Mouse (Mus musculus): ENCODE measurements around the gene 1810043G02Rik. TPM values are rescaled to one million over a fixed set of nuclear protein-coding genes. Genes with fewer than 3 reads are reported as not detected.
"Not testable (repeated sequence)": the region's sequence is repeated elsewhere in the genome, so short reads cannot be mapped to it uniquely, and the experiment has no call there.

Gene 1810043G02Rik
- total RNA-seq (2014; rRNA removed; ENCODE audit: low replicate concordance) (14.8 and 48.9 TPM in 2 replicates), polyA plus RNA-seq (2015; fragmentation: Nextera tagmentation; extraction: Ambion mirVana) (18.1 and 18.6 TPM in 2 replicates)

- peak within 1 kb of the TSS; percentile 68 for H3K4me2 ChIP-seq (ENCODE audit: low read depth, low read length)
- no peaks in the 10 kb centered on the region for H3K4me1 ChIP-seq (ENCODE audit: control insufficient read depth, insufficient read depth)
- no peaks in the 10 kb centered on the region for H3K9me3 ChIP-seq (replicated peaks; ENCODE audit: control insufficient read depth, low read length)
- H3K36me3 ChIP-seq (replicated peaks; ENCODE audit: control insufficient read depth, insufficient read depth, low read length), result no peaks in the 10 kb centered on the region; the same call in none of the 2 replicates
- DNase-seq (ENCODE audit: low spot score) (peak; percentile 93), ATAC-seq (ENCODE audit: insufficient read depth, low read depth) (peak; percentile 98)
- no peak within 1 kb of the TSS for H3K27ac ChIP-seq (ENCODE audit: low read depth)
- H3K4me3 ChIP-seq (ENCODE audit: low read depth, low read length), result peak within 1 kb of the TSS; percentile 59
- TF ChIP-seq EP300 (IDR thresholded peaks at IDR 0.05; ENCODE audit: low read depth), result no peak
- TF ChIP-seq CTCF (IDR thresholded peaks at IDR 0.05; ENCODE audit: low read depth), result 0 out of 2 replicates have a peak, but pooled peaks have one; percentile 0
- no peaks in the 10 kb centered on the region for H3K27me3 ChIP-seq (ENCODE audit: control insufficient read depth, insufficient read depth, low read length)
- 1% methylated on average over 53 of the region's 57 CpGs for WGBS
- peak within 1 kb of the TSS; percentile 53 for H3K9ac ChIP-seq (replicated peaks; ENCODE audit: low read depth, low read length)
These were observed at the start of gene 1810043G02Rik for GRCm38 (mm10) chr10:77978351-77979350. Gene 1810043G02Rik, plus strand, starts transcription at chr10:77978524.

- no peaks in the 10 kb centered on the region for H3K27me3 ChIP-seq (ENCODE audit: control insufficient read depth, insufficient read depth, low read length)
- H3K36me3 ChIP-seq (replicated peaks; ENCODE audit: control insufficient read depth, insufficient read depth, low read length), result no peaks in the 10 kb centered on the region
- H3K9me3 ChIP-seq (replicated peaks; ENCODE audit: control insufficient read depth, low read length), result no peaks in the 10 kb centered on the region
- ATAC-seq (ENCODE audit: insufficient read depth, low read depth), result no peak
- no peak for DNase-seq (ENCODE audit: low spot score)
- no peaks in the 10 kb centered on the region for H3K4me1 ChIP-seq (ENCODE audit: control insufficient read depth, insufficient read depth)
- 36% methylated on average over 2 of the region's 2 CpGs for WGBS
- H3K4me3 ChIP-seq (ENCODE audit: low read depth, low read length), result no peak overlapping the region
- H3K4me2 ChIP-seq (ENCODE audit: low read depth, low read length), result no peak overlapping the region
- no peak overlapping the region for H3K27ac ChIP-seq (ENCODE audit: low read depth)
- TF ChIP-seq EP300 (IDR thresholded peaks at IDR 0.05; ENCODE audit: low read depth), result no peak
- TF ChIP-seq CTCF (IDR thresholded peaks at IDR 0.05; ENCODE audit: low read depth), result no peak
- no peak overlapping the region for H3K9ac ChIP-seq (replicated peaks; ENCODE audit: low read depth, low read length)
These were observed 38.6 kb upstream of the 1810043G02Rik start for GRCm38 (mm10) chr10:77939685-77940084.

GRCm38 (mm10) chr10:77950468-77950867, 27.9 kb upstream of the 1810043G02Rik start:
- not testable (repeated sequence) for ATAC-seq (ENCODE audit: insufficient read depth, low read depth); H3K9me3 ChIP-seq (replicated peaks; ENCODE audit: control insufficient read depth, low read length); H3K4me1 ChIP-seq (ENCODE audit: control insufficient read depth, insufficient read depth); H3K4me2 ChIP-seq (ENCODE audit: low read depth, low read length); H3K27me3 ChIP-seq (ENCODE audit: control insufficient read depth, insufficient read depth, low read length); H3K27ac ChIP-seq (ENCODE audit: low read depth); H3K4me3 ChIP-seq (ENCODE audit: low read depth, low read length); DNase-seq (ENCODE audit: low spot score); H3K9ac ChIP-seq (replicated peaks; ENCODE audit: low read depth, low read length); H3K36me3 ChIP-seq (replicated peaks; ENCODE audit: control insufficient read depth, insufficient read depth, low read length)
- WGBS, result 88% methylated on average over 8 of the region's 12 CpGs

- DNase-seq (ENCODE audit: low spot score), result no peak
- ATAC-seq (ENCODE audit: insufficient read depth, low read depth), result no peak
- Histone ChIP-seq H3K27ac (ENCODE audit: low read depth) (no peak overlapping the region), H3K4me3 (ENCODE audit: low read depth, low read length) (no peak overlapping the region), H3K4me1 (ENCODE audit: control insufficient read depth, insufficient read depth) (no peaks in the 10 kb centered on the region), H3K27me3 (ENCODE audit: control insufficient read depth, insufficient read depth, low read length) (peaks cover 2% of the 10 kb centered on the region; the same call in 1 of the 2 replicates), H3K9ac (replicated peaks; ENCODE audit: low read depth, low read length) (no peak overlapping the region), H3K9me3 (replicated peaks; ENCODE audit: control insufficient read depth, low read length) (no peaks in the 10 kb centered on the region), H3K4me2 (ENCODE audit: low read depth, low read length) (no peak overlapping the region), H3K36me3 (replicated peaks; ENCODE audit: control insufficient read depth, insufficient read depth, low read length) (no peaks in the 10 kb centered on the region)
- TF ChIP-seq CTCF (IDR thresholded peaks at IDR 0.05; ENCODE audit: low read depth) (no peak), EP300 (IDR thresholded peaks at IDR 0.05; ENCODE audit: low read depth) (no peak)
- 69% methylated on average over 2 of the region's 2 CpGs for WGBS
These were observed 15.6 kb upstream of the 1810043G02Rik start for GRCm38 (mm10) chr10:77962725-77963124.

- Histone ChIP-seq H3K27me3 (ENCODE audit: control insufficient read depth, insufficient read depth, low read length) (peaks cover 14% of the 10 kb centered on the region), H3K27ac (ENCODE audit: low read depth) (no peak overlapping the region), H3K4me3 (ENCODE audit: low read depth, low read length) (no peak overlapping the region), H3K36me3 (replicated peaks; ENCODE audit: control insufficient read depth, insufficient read depth, low read length) (no peaks in the 10 kb centered on the region), H3K9ac (replicated peaks; ENCODE audit: low read depth, low read length) (no peak overlapping the region), H3K4me1 (ENCODE audit: control insufficient read depth, insufficient read depth) (no peaks in the 10 kb centered on the region), H3K9me3 (replicated peaks; ENCODE audit: control insufficient read depth, low read length) (no peaks in the 10 kb centered on the region), H3K4me2 (ENCODE audit: low read depth, low read length) (no peak overlapping the region)
- DNase-seq (ENCODE audit: low spot score), result no peak
- no peak for TF ChIP-seq CTCF (IDR thresholded peaks at IDR 0.05; ENCODE audit: low read depth)
- TF ChIP-seq EP300 (IDR thresholded peaks at IDR 0.05; ENCODE audit: low read depth), result no peak
- 72% methylated on average over 6 of the region's 6 CpGs for WGBS
- ATAC-seq (ENCODE audit: insufficient read depth, low read depth), result no peak
These were observed 14.4 kb upstream of the 1810043G02Rik start for GRCm38 (mm10) chr10:77963971-77964370.
